Mouse (Mus musculus): ENCODE measurements at regions not wholly inside any gene's neighbourhood (a gene's known extent, or its start where the extent isn't known, plus 50 kb on each side); places are given as distances from the start of the nearest gene placed in this dataset.
"Not testable (repeated sequence)": the region's sequence is repeated elsewhere in the genome, so short reads cannot be mapped to it uniquely, and the experiment has no call there.

- DNase-seq: no peak
Observed at GRCm38 (mm10) chr2:57185151-57185550, 52.3 kb upstream of the Gpd2 start.

- not testable (repeated sequence) for DNase-seq
Observed at GRCm38 (mm10) chr2:57183108-57183507, 54.3 kb upstream of the Gpd2 start.

GRCm38 (mm10) chr2:57181692-57182541, 55.5 kb upstream of the Gpd2 start:
- peak; percentile 88 to 93 for DNase-seq

- DNase-seq: no peak
Observed at GRCm38 (mm10) chr2:57181350-57181691, 56.1 kb upstream of the Gpd2 start.

GRCm38 (mm10) chr2:57178056-57178455, 54.3 kb upstream of the Nr4a2 start:
- DNase-seq: no peak

GRCm38 (mm10) chr2:57176547-57176946, 52.7 kb upstream of the Nr4a2 start:
- DNase-seq: no peak

GRCm38 (mm10) chr2:57175219-57175618, 51.4 kb upstream of the Nr4a2 start:
- no peak for DNase-seq
